Mouse (Mus musculus): ENCODE results near the gene Nipal1. TPM values are rescaled to one million over a fixed set of nuclear protein-coding genes. Genes with fewer than 3 reads are reported as not detected.

The Nipal1 gene
- total and polyA plus RNA-seq, 3 experiments, result 0.35 TPM; not detected in 2

DNA sequence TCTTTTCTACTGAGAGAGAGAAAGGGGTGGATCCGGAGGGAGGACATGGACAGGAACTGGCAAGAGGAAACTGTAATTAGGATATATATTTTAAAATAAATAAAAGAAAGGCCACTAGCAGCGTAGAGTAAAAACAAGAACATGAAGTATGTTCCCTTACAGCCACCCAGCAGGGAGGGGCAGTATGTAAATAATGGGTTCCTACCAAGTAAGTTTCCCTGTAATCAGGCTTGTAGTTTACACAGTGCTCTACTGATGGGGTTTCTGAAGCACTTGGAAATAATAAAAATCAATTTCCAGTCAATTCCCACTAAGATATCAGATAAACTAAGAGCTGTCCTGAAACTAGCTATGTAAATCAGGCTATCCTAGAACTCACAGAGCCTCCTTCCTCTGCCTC lies 47.1 kb downstream of the Nipal1 start:
- DNase-seq (ENCODE audit: low read depth, low spot score), result no peak
- H3K4me3 ChIP-seq (ENCODE audit: control insufficient read depth in 1 of 2, insufficient read depth in 1 of 2, low read depth in 2 of 2, low read length in 2 of 2), result no peak overlapping the region
- no peak overlapping the region for H3K27ac ChIP-seq (ENCODE audit: control insufficient read depth, low read depth, low read length)
- H3K9ac ChIP-seq (ENCODE audit: control insufficient read depth, low read depth, low read length, poor library complexity, severe bottlenecking), result no peak overlapping the region
- H3K9me3 ChIP-seq (replicated peaks; ENCODE audit: insufficient read depth, low read length), result no peaks in the 10 kb centered on the region
- no peaks in the 10 kb centered on the region for H3K79me2 ChIP-seq (ENCODE audit: control insufficient read depth, insufficient read depth, low read length, poor library complexity)
- TF ChIP-seq USF1 (IDR thresholded peaks at IDR 0.05; ENCODE audit: low read depth, low read length) (no peak), ZMIZ1 (IDR thresholded peaks at IDR 0.05; ENCODE audit: low read depth, low read length) (no peak), ELF1 (IDR thresholded peaks at IDR 0.05; ENCODE audit: low read depth, low read length) (no peak)
- H3K4me1 ChIP-seq (ENCODE audit: control insufficient read depth in 1 of 2, insufficient read depth in 2 of 2, low read length in 2 of 2), result no peaks in the 10 kb centered on the region
- H3K36me3 ChIP-seq (ENCODE audit: control insufficient read depth in 1 of 2, insufficient read depth in 2 of 2, low read length in 2 of 2), result no peaks in the 10 kb centered on the region
- no peaks in the 10 kb centered on the region for H3K27me3 ChIP-seq (ENCODE audit: control insufficient read depth in 1 of 2, insufficient read depth in 2 of 2, low read length in 2 of 2)

DNA sequence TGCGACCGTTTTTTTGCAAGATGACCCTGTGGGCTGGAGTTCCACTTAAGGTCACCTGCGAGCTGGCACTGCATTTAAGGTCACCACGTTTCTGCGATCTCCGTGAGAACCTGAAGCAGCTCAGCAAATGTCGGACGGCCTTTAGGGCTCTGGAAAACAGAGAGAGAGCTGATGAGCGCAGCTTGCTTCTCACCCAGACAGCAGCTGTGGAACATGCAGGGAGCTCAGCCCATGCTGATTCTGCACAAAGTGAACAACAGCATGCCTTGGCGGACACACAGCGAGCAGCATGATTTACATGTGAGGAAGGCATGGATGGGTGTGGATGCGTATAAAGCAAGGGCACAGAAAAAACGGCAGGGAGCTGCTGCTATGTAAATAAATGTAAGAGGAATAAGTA lies 48.9 kb downstream of the Nipal1 start:
- no peaks in the 10 kb centered on the region for H3K36me3 ChIP-seq (ENCODE audit: control insufficient read depth in 1 of 2, insufficient read depth in 2 of 2, low read length in 2 of 2)
- no peak for DNase-seq (ENCODE audit: low read depth, low spot score)
- H3K9ac ChIP-seq (ENCODE audit: control insufficient read depth, low read depth, low read length, poor library complexity, severe bottlenecking), result no peak overlapping the region
- no peaks in the 10 kb centered on the region for H3K9me3 ChIP-seq (replicated peaks; ENCODE audit: insufficient read depth, low read length)
- no peaks in the 10 kb centered on the region for H3K79me2 ChIP-seq (ENCODE audit: control insufficient read depth, insufficient read depth, low read length, poor library complexity)
- H3K27ac ChIP-seq (ENCODE audit: control insufficient read depth, low read depth, low read length), result no peak overlapping the region
- H3K4me1 ChIP-seq (ENCODE audit: control insufficient read depth in 1 of 2, insufficient read depth in 2 of 2, low read length in 2 of 2), result no peaks in the 10 kb centered on the region
- no peak for TF ChIP-seq POLR2AphosphoS2 (IDR thresholded peaks at IDR 0.05; ENCODE audit: low read length)
- no peak for TF ChIP-seq RCOR1 (IDR thresholded peaks at IDR 0.05; ENCODE audit: low read depth, low read length)
- no peak for TF ChIP-seq MXI1 (IDR thresholded peaks at IDR 0.05; ENCODE audit: low read depth, low read length)
- no peak for TF ChIP-seq MAFK (IDR thresholded peaks at IDR 0.05; ENCODE audit: borderline replicate concordance, low read depth, low read length)
- no peak for TF ChIP-seq MYB (IDR thresholded peaks at IDR 0.05; ENCODE audit: low read depth, low read length)
- no peak for TF ChIP-seq HCFC1 (IDR thresholded peaks at IDR 0.05; ENCODE audit: low read depth, low read length)
- no peak for TF ChIP-seq USF1 (IDR thresholded peaks at IDR 0.05; ENCODE audit: low read depth, low read length)
- TF ChIP-seq SIN3A (IDR thresholded peaks at IDR 0.05; ENCODE audit: low read length), result no peak
- TF ChIP-seq TCF12 (IDR thresholded peaks at IDR 0.05; ENCODE audit: low read depth, low read length), result no peak
- no peak for TF ChIP-seq ZKSCAN1 (IDR thresholded peaks at IDR 0.05; ENCODE audit: low read depth, low read length)
- no peak for TF ChIP-seq ELF1 (IDR thresholded peaks at IDR 0.05; ENCODE audit: low read depth, low read length)
- TF ChIP-seq RAD21 (IDR thresholded peaks at IDR 0.05; ENCODE audit: low read depth, low read length), result no peak
- H3K27me3 ChIP-seq (ENCODE audit: control insufficient read depth in 1 of 2, insufficient read depth in 2 of 2, low read length in 2 of 2), result no peaks in the 10 kb centered on the region
- H3K4me3 ChIP-seq (ENCODE audit: control insufficient read depth in 1 of 2, insufficient read depth in 1 of 2, low read depth in 2 of 2, low read length in 2 of 2), result no peak overlapping the region

DNA sequence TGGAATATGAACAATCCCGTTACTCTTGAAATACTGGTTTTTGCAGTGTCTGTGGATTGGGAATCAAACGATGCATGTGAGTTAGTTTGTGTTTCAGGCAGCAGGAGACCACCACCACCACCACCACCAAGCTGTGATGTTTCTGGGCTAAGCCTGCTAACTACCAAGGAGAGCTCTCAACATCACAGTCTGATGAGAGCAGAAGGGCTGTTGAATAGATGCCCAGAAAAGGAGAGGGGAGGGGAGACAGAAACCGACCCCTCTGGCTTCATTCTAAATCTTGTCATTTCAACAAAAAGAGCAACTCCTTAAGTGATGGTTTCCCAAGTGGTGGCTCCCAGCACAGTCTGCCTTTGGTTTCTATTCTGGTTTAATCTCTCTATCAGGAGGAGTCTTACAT lies 50.7 kb downstream of the Nipal1 start:
- Histone ChIP-seq H3K79me2 (ENCODE audit: control insufficient read depth, insufficient read depth, low read length, poor library complexity) (no peaks in the 10 kb centered on the region), H3K4me1 (ENCODE audit: control insufficient read depth in 1 of 2, insufficient read depth in 2 of 2, low read length in 2 of 2) (no peaks in the 10 kb centered on the region), H3K27ac (ENCODE audit: control insufficient read depth, low read depth, low read length) (no peak overlapping the region), H3K9ac (ENCODE audit: control insufficient read depth, low read depth, low read length, poor library complexity, severe bottlenecking) (no peak overlapping the region), H3K4me3 (ENCODE audit: control insufficient read depth in 1 of 2, insufficient read depth in 1 of 2, low read depth in 2 of 2, low read length in 2 of 2) (no peak overlapping the region), H3K36me3 (ENCODE audit: control insufficient read depth in 1 of 2, insufficient read depth in 2 of 2, low read length in 2 of 2) (no peaks in the 10 kb centered on the region), H3K9me3 (replicated peaks; ENCODE audit: insufficient read depth, low read length) (no peaks in the 10 kb centered on the region), H3K27me3 (ENCODE audit: control insufficient read depth in 1 of 2, insufficient read depth in 2 of 2, low read length in 2 of 2) (no peaks in the 10 kb centered on the region)
- no peak for DNase-seq (ENCODE audit: low read depth, low spot score)
- no peak for TF ChIP-seq KAT2A (conservative IDR thresholded peaks at IDR 0.05; ENCODE audit: low read depth, low read length)
- no peak for TF ChIP-seq NRF1 (IDR thresholded peaks at IDR 0.05; ENCODE audit: insufficient read depth, low read depth, low read length, poor library complexity, severe bottlenecking)
- no peak for TF ChIP-seq EP300 (IDR thresholded peaks at IDR 0.05; ENCODE audit: low read depth in 1 of 2, low read length in 2 of 2)
- no peak for TF ChIP-seq MAX (IDR thresholded peaks at IDR 0.05; ENCODE audit: low read length)
- no peak for TF ChIP-seq RAD21 (IDR thresholded peaks at IDR 0.05; ENCODE audit: low read depth, low read length)
- no peak for TF ChIP-seq RCOR1 (IDR thresholded peaks at IDR 0.05; ENCODE audit: low read depth, low read length)
- TF ChIP-seq MXI1 (IDR thresholded peaks at IDR 0.05; ENCODE audit: low read depth, low read length), result no peak
- TF ChIP-seq MEF2A (IDR thresholded peaks at IDR 0.05; ENCODE audit: extremely low read depth, insufficient replicate concordance, low read depth, low read length, poor library complexity, severe bottlenecking), result no peak
- TF ChIP-seq GABPA (IDR thresholded peaks at IDR 0.05; ENCODE audit: low read depth, low read length), result no peak
- no peak for TF ChIP-seq USF1 (IDR thresholded peaks at IDR 0.05; ENCODE audit: low read depth, low read length)
- TF ChIP-seq POLR2A (IDR thresholded peaks at IDR 0.05; ENCODE audit: control insufficient read depth in 1 of 2, insufficient read depth in 1 of 2, low read depth in 1 of 2, low read length in 2 of 2, poor library complexity in 1 of 2), result no peak
